Mouse (Mus musculus): Measurements from ENCODE around the gene Tom1l2.

The Tom1l2 gene

GRCm38 (mm10) chr11:60306834-60307233, 45.9 kb downstream of the Tom1l2 start:
- peak; percentile 66 to 79 for DNase-seq (ENCODE audit: low spot score in 2 of 2)

- no peak for DNase-seq (ENCODE audit: low spot score in 2 of 2)
Observed at GRCm38 (mm10) chr11:60305611-60306010, 47.1 kb downstream of the Tom1l2 start.

DNA sequence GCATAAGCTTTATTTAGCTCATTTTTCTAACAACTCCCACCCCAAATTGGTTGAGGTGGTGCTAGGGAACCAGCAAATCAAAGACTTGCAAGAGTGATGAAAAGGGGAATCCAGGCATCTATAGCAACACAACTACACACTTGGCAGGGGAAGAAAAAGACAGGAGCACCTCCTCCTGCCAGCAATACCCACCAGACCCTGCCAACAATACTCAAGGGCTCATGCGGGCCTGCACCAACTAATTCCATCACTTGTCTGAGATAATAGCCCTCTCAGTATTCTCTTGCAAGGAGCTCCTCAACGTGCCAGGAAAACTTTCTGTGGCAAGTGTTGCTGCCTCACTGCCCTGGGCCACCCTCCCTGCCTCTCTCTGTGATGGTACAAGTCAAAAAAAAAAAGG, 49.2 kb downstream of the Tom1l2 start:
- DNase-seq (ENCODE audit: low spot score in 2 of 2), result no peak

DNA sequence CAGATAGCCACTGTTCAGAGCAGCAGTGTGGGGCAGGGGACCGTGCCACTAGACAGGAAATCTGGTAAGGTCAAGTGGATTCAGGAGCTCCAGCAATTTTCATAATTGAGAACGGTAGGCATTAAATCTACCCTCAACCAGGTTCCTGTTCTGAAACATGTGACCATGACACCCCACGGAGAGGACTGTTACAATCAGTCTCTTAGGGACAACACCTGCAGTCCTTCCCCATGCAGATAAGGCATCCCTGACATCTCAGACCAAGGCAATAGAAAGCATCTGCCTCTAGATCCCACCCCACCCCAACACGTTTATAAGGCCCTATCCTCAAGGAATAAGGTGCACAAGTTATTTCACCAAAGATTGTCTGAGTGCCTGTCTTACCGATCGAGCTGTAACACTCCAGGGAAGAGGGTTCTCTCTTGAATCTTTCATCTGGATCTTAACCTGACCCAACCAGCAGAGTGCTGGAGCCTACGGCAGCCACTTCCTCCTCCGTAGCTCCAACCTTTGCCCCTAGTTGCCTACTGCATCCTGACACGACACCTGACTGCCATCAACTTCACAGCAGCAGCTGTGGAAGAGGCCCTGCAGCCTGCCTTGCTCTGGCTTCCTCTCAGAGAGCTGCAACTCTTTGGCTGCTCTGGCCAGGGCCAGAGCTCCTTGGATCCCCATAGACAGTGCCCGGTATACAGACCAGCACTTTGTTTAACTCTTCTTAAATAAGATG, 50.2 kb downstream of the Tom1l2 start:
- no peak for DNase-seq (ENCODE audit: low spot score in 2 of 2)

GRCm38 (mm10) chr11:60301588-60302208, 51.0 kb downstream of the Tom1l2 start:
- no peak for DNase-seq (ENCODE audit: low spot score in 2 of 2)

DNA sequence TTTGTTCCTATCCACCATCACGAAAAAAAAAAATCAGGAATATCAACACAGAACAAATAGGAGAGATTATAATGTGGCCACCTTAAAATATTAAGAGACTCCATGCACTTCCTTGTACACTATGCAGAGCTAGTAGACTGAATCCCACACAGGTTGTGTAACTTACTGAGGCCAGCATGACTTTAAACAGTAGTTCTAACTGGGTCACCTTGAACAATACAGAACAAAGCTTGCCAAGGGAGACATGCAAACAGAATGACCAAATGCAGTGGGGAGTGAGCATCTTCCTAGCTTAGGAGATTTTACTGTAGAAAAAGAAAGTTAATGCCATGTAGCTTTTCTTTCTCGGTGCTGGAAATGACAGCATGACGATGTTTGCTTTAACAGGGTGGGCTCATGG, 52.4 kb downstream of the Tom1l2 start:
- no peak for DNase-seq (ENCODE audit: low spot score in 2 of 2)

DNA sequence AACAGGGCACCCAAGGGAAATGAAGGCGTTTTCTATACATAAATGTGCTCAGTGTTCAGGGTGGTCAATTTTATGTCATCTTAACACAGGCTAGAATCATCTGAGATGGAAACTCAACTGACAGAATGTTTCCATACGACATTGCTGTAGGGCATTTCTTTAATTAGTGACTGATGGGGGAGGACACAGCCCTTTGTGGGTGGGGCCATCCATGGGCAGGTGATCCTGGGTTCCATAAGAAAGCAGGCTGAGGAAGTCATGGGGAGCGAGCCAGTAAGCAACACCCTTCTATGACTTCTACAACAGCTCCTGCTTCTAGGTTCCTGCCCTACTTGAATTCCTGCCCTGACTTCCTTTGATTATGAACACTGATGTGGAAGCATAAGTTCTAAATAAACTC, 54.9 kb downstream of the Tom1l2 start:
- no peak for DNase-seq (ENCODE audit: low spot score in 2 of 2)

GRCm38 (mm10) chr11:60294630-60295313, 57.9 kb downstream of the Tom1l2 start:
- peak in 1 of 2 experiments; percentile 48 for DNase-seq (ENCODE audit: low spot score in 2 of 2)

GRCm38 (mm10) chr11:60293683-60294629, 58.7 kb downstream of the Tom1l2 start:
- no peak for DNase-seq (ENCODE audit: low spot score in 2 of 2)

GRCm38 (mm10) chr11:60292718-60293117, 60.0 kb downstream of the Tom1l2 start:
- DNase-seq (ENCODE audit: low spot score in 2 of 2), result peak in 1 of 2 experiments; percentile 48

GRCm38 (mm10) chr11:60288980-60289379, 63.7 kb downstream of the Tom1l2 start:
- no peak for DNase-seq (ENCODE audit: low spot score in 2 of 2)

DNA sequence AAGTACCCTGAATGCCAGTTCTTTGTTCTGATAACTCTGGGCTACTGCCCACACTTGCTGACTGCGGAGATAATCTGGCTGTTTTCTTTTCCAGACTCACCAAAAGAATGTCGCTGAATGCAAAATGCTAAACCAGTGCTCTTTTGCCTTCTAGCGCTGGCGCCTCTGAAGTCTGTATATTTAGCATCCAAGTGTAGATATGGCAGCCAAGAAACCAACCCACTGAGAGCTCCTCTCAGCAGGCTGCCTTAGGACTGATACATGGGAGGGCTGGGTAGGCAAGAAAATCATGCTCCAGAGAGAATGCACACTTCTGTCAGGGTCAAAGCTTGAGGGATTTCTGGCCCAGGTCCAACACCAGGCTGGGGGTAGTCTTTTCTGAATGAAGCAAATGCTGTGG, 66.4 kb downstream of the Tom1l2 start:
- no peak for DNase-seq (ENCODE audit: low spot score in 2 of 2)

DNA sequence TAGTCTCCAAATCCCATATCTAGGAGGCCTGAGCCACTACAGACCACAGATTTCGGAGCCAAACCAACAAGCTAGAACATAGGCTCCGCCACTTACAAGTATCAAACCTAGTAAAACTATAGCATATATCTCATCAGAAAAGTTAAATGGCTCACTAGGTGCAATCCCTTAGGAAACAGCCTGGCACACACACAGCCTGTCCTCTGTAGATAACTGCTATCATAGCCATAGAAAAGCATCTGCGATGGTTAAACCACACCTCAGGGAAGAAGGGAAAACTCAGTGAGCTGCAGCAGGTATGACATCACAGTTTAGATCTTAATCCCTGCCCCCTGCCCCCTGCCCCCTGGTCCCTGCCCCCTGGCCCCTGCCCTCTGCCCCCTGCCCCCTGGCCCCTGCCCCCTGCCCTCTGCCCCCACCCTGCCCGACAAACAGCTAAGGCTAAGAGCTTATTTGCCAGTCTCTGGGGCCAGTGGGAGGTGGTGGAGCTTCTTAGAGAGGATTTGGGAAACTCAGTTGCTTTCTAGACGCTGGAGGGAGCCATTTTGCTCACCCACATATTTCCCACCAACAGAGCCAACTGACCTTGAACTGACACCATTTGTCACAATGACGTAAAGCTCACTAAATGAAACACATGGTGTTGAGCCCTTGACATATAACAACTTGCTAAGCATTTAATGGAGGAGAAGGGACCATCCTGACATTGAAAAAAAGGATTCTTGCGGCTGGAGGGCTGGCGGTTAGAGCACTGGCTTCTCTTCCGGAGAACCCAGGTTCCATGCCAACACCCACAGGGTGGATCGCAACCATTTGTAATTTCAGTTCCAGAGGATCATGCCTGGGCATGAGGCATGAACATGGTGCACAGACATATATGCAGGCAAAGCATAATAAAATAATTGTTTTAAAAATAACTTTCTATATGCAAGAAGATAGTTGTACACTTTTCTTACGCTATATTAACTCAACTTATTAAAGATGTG, 72.0 kb downstream of the Tom1l2 start:
- no peak for DNase-seq (ENCODE audit: low spot score in 2 of 2)

- DNase-seq (ENCODE audit: low spot score in 2 of 2), result no peak
Observed at GRCm38 (mm10) chr11:60279483-60279882, 73.2 kb downstream of the Tom1l2 start.

GRCm38 (mm10) chr11:60277771-60278170, 74.9 kb downstream of the Tom1l2 start:
- DNase-seq (ENCODE audit: low spot score in 2 of 2), result no peak

GRCm38 (mm10) chr11:60277164-60277740, 75.5 kb downstream of the Tom1l2 start:
- DNase-seq (ENCODE audit: low spot score in 2 of 2), result no peak

- DNase-seq (ENCODE audit: low spot score in 2 of 2), result no peak
Observed at GRCm38 (mm10) chr11:60276408-60277093, 76.2 kb downstream of the Tom1l2 start.

DNA sequence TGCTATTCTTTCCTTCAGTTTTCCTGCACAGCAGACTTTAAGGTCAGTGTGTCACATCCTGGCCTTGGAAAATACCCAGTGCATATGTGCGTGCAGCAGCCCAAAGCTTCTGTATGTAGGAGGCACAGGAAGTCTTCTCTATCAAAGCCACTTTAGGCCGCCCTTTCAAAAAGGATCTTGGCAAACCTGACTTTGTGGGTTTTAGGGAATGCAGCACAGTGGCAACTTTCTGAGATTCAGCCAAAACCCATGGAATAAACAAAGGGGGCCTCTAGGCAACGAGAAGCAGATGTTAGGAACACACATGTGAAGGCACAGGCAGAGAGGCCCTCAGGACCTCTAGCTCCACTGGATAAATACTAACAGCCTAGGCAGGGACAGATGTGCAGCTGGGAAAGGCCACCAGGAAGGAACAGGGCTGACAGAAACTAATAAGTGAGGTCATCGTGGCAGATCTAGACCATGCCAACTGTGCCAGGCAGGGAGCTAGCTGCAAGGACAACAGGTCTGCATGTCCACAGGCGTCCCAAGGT, 79.4 kb downstream of the Tom1l2 start:
- no peak for DNase-seq (ENCODE audit: low spot score in 2 of 2)

DNA sequence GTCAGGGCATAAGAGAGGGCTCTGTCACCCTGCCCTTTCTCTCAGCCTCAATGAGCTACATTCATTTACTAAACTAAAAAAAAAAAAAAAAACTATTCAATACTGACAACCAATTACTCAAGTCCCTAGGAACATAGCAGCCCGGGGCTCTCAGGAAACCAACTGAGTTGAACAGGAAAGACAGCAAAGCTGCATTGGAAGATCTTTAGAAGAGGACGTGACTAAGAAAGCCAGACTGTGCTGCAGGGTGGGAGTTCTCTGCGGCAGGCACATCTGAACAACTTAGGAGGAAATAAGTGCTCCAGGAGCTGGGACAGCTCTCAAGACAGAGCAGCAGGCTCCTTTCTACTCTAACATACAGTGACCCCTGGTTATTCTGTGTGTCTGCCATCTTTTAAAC, 84.1 kb downstream of the Tom1l2 start:
- DNase-seq (ENCODE audit: low spot score in 2 of 2), result no peak
